Mouse (Mus musculus) olfactory bulb, adult 2 months (tissue): Measurements from ENCODE around the gene Ifit3b. TPM values are rescaled to one million over a fixed set of nuclear protein-coding genes. Genes with fewer than 3 reads are reported as not detected.
"Not testable (repeated sequence)": the region's sequence is repeated elsewhere in the genome, so short reads cannot be mapped to it uniquely, and the experiment has no call there.

Experiments used
- H3K27ac ChIP-seq: fragments of 200-500 bp; 2 replicates; pipeline ENCODE4 v1.5.1; 2012; ENCODE audit warnings: low read depth, low read length; ENCODE audit not compliant: insufficient read depth
- H3K4me1 ChIP-seq: fragments of 200-500 bp; 2 replicates; pipeline ENCODE4 v1.6.1; 2012; ENCODE audit warnings: low read length; ENCODE audit not compliant: control insufficient read depth, insufficient read depth
- H3K4me3 ChIP-seq: fragments of 200-500 bp; 2 replicates; pipeline ENCODE4 v1.5.1; 2012; ENCODE audit warnings: mild to moderate bottlenecking, low read depth, low read length, moderate library complexity; ENCODE audit not compliant: insufficient read depth
- CTCF ChIP-seq: fragments of 200-500 bp; IDR thresholded peaks from 2 replicates; pipeline ENCODE4 v1.5.1; 2012; ENCODE audit warnings: low read depth, mild to moderate bottlenecking, low read length, moderate library complexity; ENCODE audit not compliant: insufficient read depth
- POLR2A ChIP-seq: fragments of 200-500 bp; IDR thresholded peaks from 2 replicates; pipeline ENCODE4 v1.6.1; 2012; ENCODE audit warnings: mild to moderate bottlenecking, low read depth, low read length, moderate library complexity; ENCODE audit not compliant: insufficient read depth
- WGBS: fragments of 180-500 bp; shearing (Covaris S2); methylation state at CpG from one replicate; pipeline ENCODE4 v1.1.7; 2018; 5-methylcytosine and 5-hydroxymethylcytosine counted together
- polyA plus RNA-seq: library from polyadenylated mRNA; stranded (reverse); fragments of >200 nt; gene quantifications from 2 replicates; pipeline ENCODE4 v1.2.4, GENCODE M21; 2012; ENCODE audit warnings: low replicate concordance; ENCODE audit not compliant: missing spikeins, insufficient read depth, insufficient read length

Gene Ifit3b
- polyA plus RNA-seq, 1 experiment: not detected

GRCm38 (mm10) chr19:34620871-34621270, 13.1 kb downstream of the Ifit3b start:
- TF ChIP-seq POLR2A (no peak), CTCF (no peak)
- Histone ChIP-seq H3K4me3 (no peak overlapping the region), H3K27ac (no peak overlapping the region), H3K4me1 (no peaks in the 10 kb centered on the region)
- 96% methylated on average over 5 of the region's 5 CpGs for WGBS

GRCm38 (mm10) chr19:34623781-34624180, 16.0 kb downstream of the Ifit3b start:
- H3K4me3 ChIP-seq: no peak overlapping the region
- H3K4me1 ChIP-seq: no peaks in the 10 kb centered on the region
- WGBS: 94% methylated on average over 6 of the region's 6 CpGs
- TF ChIP-seq POLR2A (no peak), CTCF (no peak)
- no peak overlapping the region for H3K27ac ChIP-seq

DNA sequence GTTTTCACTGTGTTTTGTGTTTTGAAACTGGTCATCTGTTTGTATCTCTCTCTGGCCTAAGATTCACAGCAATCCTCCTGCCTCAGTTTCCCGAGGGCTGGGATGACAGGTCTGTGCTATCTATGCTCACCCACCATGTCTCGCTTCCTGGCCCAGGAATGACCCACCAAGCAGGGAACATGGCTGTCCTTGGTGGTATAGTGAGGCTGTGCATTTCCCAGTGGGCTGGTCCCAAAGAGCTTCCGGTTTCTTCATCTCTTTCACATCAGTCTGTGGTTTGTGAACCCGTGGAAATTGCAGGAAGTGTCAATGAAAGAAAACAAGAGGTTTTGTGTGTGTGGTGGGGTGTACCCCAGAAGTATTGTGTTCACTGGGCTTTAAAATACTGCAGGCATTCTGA, 16.9 kb downstream of the Ifit3b start:
- no peak for TF ChIP-seq CTCF
- TF ChIP-seq POLR2A: no peak
- H3K4me1 ChIP-seq: no peaks in the 10 kb centered on the region
- WGBS: 74% methylated on average over 4 of the region's 4 CpGs

DNA sequence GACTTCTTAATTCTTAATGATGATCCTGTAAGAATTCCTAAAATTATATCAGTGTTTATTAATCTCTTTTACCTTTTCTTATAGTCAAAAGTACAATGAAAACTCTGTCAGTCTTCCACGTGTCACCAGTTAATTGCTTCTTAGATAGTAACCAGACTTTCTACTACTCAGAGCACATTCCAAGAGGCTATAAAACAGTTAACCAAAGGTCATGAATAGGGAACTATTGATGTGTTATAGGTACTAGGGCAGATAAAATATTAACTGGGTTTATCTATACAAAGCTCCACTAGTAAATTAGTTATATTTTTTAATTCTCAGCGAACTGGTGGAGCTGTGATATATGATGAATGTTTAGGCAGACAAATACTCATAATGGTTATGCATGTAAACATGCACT, 19.7 kb downstream of the Ifit3b start:
- H3K27ac ChIP-seq: no peak overlapping the region
- WGBS: 80% methylated on average over 2 of the region's 2 CpGs
- TF ChIP-seq POLR2A: no peak
- TF ChIP-seq CTCF: no peak

More for the DNA sequence above, 16.9 kb downstream of the Ifit3b start:
- H3K4me3 ChIP-seq: no peak overlapping the region
- no peak overlapping the region for H3K27ac ChIP-seq

GRCm38 (mm10) chr19:34631487-34631886, 23.7 kb downstream of the Ifit3b start:
- no peak for TF ChIP-seq CTCF
- TF ChIP-seq POLR2A: no peak
- Histone ChIP-seq H3K4me1 (no peaks in the 10 kb centered on the region), H3K4me3 (no peak overlapping the region), H3K27ac (no peak overlapping the region)

More for the DNA sequence above, 19.7 kb downstream of the Ifit3b start:
- Histone ChIP-seq H3K4me3 (no peak overlapping the region), H3K4me1 (no peaks in the 10 kb centered on the region)

DNA sequence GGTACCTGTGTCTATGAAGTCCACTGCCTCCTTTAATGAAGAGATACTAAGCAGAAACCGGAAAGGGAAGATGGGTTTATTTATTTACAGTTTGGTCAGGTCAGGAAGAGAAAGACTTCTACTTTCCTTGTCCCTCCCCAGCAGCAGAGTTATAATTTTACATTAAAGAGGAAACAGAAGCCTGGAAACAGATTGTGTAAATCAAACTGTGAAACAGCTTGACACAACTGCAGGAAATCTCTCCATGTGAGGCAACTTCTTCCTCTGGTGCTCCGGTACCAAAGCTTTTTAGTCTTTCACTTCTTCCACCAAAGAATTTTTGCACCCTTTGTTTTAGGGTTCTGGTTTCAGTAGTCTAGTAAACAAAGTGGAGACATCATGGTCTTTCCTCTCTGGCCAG, 25.7 kb downstream of the Ifit3b start:
- Histone ChIP-seq H3K27ac (no peak overlapping the region), H3K4me1 (no peaks in the 10 kb centered on the region), H3K4me3 (no peak overlapping the region)
- 80% methylated on average over 2 of the region's 2 CpGs for WGBS
- TF ChIP-seq CTCF (no peak), POLR2A (no peak)

DNA sequence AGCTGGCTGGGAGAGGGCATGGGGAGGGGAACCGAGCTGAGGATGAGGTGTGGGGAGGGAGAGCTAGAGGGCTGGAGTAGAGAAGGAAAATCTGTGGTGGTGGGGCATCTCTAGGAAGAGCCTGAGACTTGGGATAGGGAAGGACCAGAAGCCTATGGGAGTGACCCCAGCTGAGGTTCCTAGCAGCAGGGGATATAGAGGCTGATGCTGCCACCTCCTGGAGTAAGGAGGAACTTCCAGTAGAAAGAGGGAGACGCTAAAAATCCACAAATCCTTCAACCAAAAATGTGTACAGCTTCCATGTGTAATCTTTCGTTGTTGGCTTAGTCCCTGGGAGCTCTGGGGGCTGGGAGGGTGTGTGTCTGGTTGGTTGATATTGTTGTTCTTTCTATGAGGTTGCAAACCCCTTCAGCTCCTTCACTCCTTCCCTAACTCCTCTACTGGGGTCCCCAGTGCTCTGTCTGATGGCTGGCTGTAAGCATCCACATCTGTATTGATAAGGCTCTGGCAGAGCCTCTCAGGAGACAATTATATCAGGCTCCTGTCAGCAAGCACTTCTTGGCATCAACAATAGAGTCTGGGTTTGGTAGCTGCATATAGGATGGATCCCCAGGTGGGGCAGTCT, 29.3 kb downstream of the Ifit3b start:
- Histone ChIP-seq H3K4me3 (no peak overlapping the region), H3K27ac (no peak overlapping the region), H3K4me1 (no peaks in the 10 kb centered on the region)
- TF ChIP-seq POLR2A: no peak
- no peak for TF ChIP-seq CTCF
- 17% methylated on average over 3 of the region's 3 CpGs for WGBS

DNA sequence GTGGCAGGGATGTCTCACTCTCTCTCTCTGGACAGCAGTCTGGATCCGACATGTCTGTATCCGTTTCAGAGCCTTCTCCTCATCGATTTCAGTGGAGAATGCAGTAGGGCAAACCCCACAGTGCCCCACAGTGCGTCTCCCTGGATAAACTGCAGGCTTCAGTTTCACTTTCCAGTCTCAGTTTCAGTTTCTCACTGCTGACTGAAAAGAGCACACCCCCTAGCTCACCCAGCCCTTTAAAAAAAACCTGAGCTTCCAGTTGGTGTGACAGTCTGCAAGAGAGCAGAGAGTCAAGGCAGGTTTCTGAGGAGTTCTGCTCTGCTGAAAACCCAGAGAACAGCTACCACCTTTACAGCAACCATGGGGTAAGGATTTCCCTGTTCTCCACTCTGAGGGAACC, 32.9 kb downstream of the Ifit3b start, which contains the start of the genes Ifit1bl2 and Ifit1:
Ifit1bl2 (minus strand) TSS at position 121 of the 400 bp plus-strand sequence.
Ifit1 (plus strand) TSS at position 249 of the 400 bp plus-strand sequence.
- Histone ChIP-seq H3K27ac (no peak within 1 kb of the TSS), H3K4me1 (no peaks in the 10 kb centered on the region), H3K4me3 (no peak within 1 kb of the TSS)
- no peak for TF ChIP-seq POLR2A
- no peak for TF ChIP-seq CTCF
- 42% methylated on average over 4 of the region's 4 CpGs for WGBS

DNA sequence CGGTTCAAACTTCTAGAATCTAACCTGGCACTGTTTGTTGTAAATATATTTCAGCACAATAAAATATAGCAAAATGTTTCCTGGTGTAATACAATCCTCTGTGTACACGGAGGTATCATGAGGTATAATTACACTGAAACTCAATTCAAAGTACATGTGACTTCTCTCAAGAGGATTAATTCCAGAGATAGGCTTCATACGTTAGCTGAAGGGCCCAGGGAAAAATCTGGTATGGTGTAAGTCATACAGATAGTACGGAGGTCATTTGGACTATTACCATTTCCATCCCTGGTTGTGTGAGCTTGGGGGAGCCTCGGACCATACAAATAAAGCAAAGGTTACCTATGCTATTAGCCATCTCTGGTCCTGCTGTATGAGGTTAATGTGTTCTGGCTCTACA, 34.8 kb downstream of the Ifit3b start:
- Histone ChIP-seq H3K27ac (no peak overlapping the region), H3K4me1 (no peaks in the 10 kb centered on the region), H3K4me3 (no peak overlapping the region)
- no peak for TF ChIP-seq POLR2A
- TF ChIP-seq CTCF: no peak
- WGBS: 83% methylated on average over 5 of the region's 5 CpGs

DNA sequence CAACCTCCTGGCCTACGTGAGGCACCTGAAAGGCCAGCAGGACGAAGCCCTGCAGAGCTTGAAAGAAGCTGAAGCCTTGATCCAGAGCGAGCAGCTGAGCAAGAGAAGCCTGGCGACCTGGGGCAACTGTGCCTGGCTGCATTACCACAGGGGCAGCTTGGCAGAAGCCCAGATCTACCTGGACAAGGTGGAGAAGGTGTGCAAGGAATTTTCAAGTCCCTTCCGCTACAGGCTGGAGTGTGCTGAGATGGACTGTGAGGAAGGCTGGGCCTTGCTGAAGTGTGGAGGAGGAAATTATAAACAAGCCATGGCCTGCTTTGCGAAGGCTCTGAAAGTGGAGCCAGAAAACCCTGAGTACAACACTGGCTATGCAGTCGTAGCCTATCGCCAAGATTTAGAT, 39.9 kb downstream of the Ifit3b start:
- not testable (repeated sequence) for H3K4me3 ChIP-seq, H3K27ac ChIP-seq, H3K4me1 ChIP-seq
- whole genome bisulfite sequencing: 92% methylated on average over 8 of the region's 8 CpGs
